In the genomic region with DNA sequence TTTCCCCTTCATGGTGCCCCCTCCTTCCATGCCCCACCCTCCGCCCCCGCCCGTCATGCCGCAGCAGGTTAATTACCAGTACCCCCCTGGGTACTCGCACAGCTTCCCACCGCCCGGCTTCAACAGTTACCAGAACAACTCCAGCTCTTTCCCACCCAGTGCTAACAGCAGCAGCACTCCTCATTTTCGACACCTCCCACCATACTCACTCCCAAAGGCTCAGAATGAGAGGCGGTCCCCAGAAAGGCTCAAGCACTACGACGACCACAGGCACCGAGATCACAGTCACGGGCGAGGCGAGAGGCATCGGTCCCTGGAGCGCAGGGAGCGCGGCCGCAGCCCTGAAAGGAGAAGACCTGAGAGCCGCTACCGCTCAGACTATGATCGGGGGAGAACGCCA, we compare ENCODE assay signal across 30 mouse cellular contexts. TPM values are rescaled to one million over a fixed set of nuclear protein-coding genes. Genes with fewer than 3 reads are reported as not detected.
DNase-seq lines count a peak whose midpoint lies in the region; ATAC-seq lines count a peak whose summit lies in the region.
"Had no signal": no experiment of that assay in that cellular context is flagged by ENCODE, and none has a peak within 500 bp of the region (broad histone marks: within the 10 kb centered on the region; RNA-seq: fewer than 3 reads in every experiment).

No protein-coding gene starts in this region.

- intact Hi-C loops in gastrocnemius, postnatal 14 days (cut with DNase I; ENCODE audit: low total_unique reads): no loop called here

- H3K4me1 ChIP-seq in forebrain, embryonic 15.5 days: peaks cover 5% of the 10 kb centered on the region; the same call in 1 of the 2 replicates
- H3K4me1 ChIP-seq in forebrain, embryonic 14.5 days (ENCODE audit: control insufficient read depth, insufficient read depth, low read length): no peaks in the 10 kb centered on the region
- H3K4me1 ChIP-seq in intestine, embryonic 15.5 days (replicated peaks): no peaks in the 10 kb centered on the region
- no peaks in the 10 kb centered on the region for H3K4me1 ChIP-seq in intestine, embryonic 16.5 days (ENCODE audit: control insufficient read depth, insufficient read depth, low read length)
- no peaks in the 10 kb centered on the region for H3K4me1 ChIP-seq in neural tube, embryonic 13.5 days (replicated peaks)
- H3K4me1 ChIP-seq in neural tube, embryonic 15.5 days: 0 out of 2 replicates have a peak, but pooled peaks cover 2% of the 10 kb centered on the region
- H3K4me1 ChIP-seq: embryonic facial prominence, embryonic 12.5 days; midbrain, embryonic 12.5 days; stomach, embryonic 15.5 days had no signal

- 91% methylated on average over 24 of the region's 24 CpGs for WGBS in forebrain, embryonic 15.5 days
- 91% methylated on average over 24 of the region's 24 CpGs for WGBS in forebrain, embryonic 14.5 days
- 96% methylated on average over 24 of the region's 24 CpGs for WGBS in intestine, embryonic 15.5 days
- 95% methylated on average over 24 of the region's 24 CpGs for WGBS in intestine, embryonic 16.5 days
- WGBS in neural tube, embryonic 13.5 days: 92% methylated on average over 24 of the region's 24 CpGs
- 92% methylated on average over 24 of the region's 24 CpGs for WGBS in neural tube, embryonic 15.5 days

- H3K4me3 ChIP-seq in forebrain, embryonic 15.5 days: no peak overlapping the region
- no peak overlapping the region for H3K4me3 ChIP-seq in forebrain, embryonic 14.5 days (ENCODE audit: low read depth, low read length)
- no peak overlapping the region for H3K4me3 ChIP-seq in intestine, embryonic 15.5 days (replicated peaks)
- H3K4me3 ChIP-seq in intestine, embryonic 16.5 days (ENCODE audit: low read length): no peak overlapping the region
- no peak overlapping the region for H3K4me3 ChIP-seq in neural tube, embryonic 13.5 days
- H3K4me3 ChIP-seq in neural tube, embryonic 15.5 days (replicated peaks): no peak overlapping the region
- H3K4me3 ChIP-seq: embryonic facial prominence, embryonic 12.5 days; heart, adult 2 months; heart, embryonic 12.5 days; layer of hippocampus, adult 2 months; left cerebral cortex, adult 2 months; liver, embryonic 12.5 days; midbrain, embryonic 12.5 days; myocyte; stomach, embryonic 15.5 days had no signal

- H3K4me2 ChIP-seq in forebrain, embryonic 15.5 days (replicated peaks): no peak overlapping the region
- H3K4me2 ChIP-seq in forebrain, embryonic 14.5 days (ENCODE audit: low read length): no peak overlapping the region
- no peak overlapping the region for H3K4me2 ChIP-seq in intestine, embryonic 15.5 days (replicated peaks)
- H3K4me2 ChIP-seq in intestine, embryonic 16.5 days (ENCODE audit: low read depth, low read length): no peak overlapping the region
- H3K4me2 ChIP-seq in neural tube, embryonic 13.5 days: no peak overlapping the region
- H3K4me2 ChIP-seq in neural tube, embryonic 15.5 days: no peak overlapping the region
- H3K4me2 ChIP-seq: embryonic facial prominence, embryonic 12.5 days; heart, embryonic 12.5 days; liver, embryonic 12.5 days; midbrain, embryonic 12.5 days; stomach, embryonic 15.5 days had no signal

- no peak overlapping the region for H3K27ac ChIP-seq in forebrain, embryonic 15.5 days (replicated peaks)
- no peak overlapping the region for H3K27ac ChIP-seq in forebrain, embryonic 14.5 days (ENCODE audit: low read depth, low read length)
- H3K27ac ChIP-seq in intestine, embryonic 15.5 days: no peak overlapping the region
- no peak overlapping the region for H3K27ac ChIP-seq in intestine, embryonic 16.5 days (ENCODE audit: low read length)
- H3K27ac ChIP-seq in neural tube, embryonic 13.5 days (replicated peaks): no peak overlapping the region
- H3K27ac ChIP-seq in neural tube, embryonic 15.5 days (replicated peaks): no peak overlapping the region
- H3K27ac ChIP-seq: embryonic facial prominence, embryonic 12.5 days; heart, adult 2 months; layer of hippocampus, adult 2 months; left cerebral cortex, adult 2 months; liver, embryonic 12.5 days; midbrain, embryonic 12.5 days; stomach, embryonic 15.5 days had no signal

- H3K9ac ChIP-seq in forebrain, embryonic 15.5 days (replicated peaks): no peak overlapping the region
- H3K9ac ChIP-seq in forebrain, embryonic 14.5 days (ENCODE audit: low read length): no peak overlapping the region
- no peak overlapping the region for H3K9ac ChIP-seq in intestine, embryonic 15.5 days
- H3K9ac ChIP-seq in intestine, embryonic 16.5 days (ENCODE audit: low read depth, low read length): no peak overlapping the region
- H3K9ac ChIP-seq in neural tube, embryonic 13.5 days: no peak overlapping the region
- no peak overlapping the region for H3K9ac ChIP-seq in neural tube, embryonic 15.5 days (replicated peaks)
- H3K9ac ChIP-seq: embryonic facial prominence, embryonic 12.5 days; heart, embryonic 12.5 days; liver, embryonic 12.5 days; liver, postnatal 0 days; midbrain, embryonic 12.5 days; stomach, embryonic 15.5 days had no signal

- no peaks in the 10 kb centered on the region for H3K27me3 ChIP-seq in forebrain, embryonic 15.5 days
- H3K27me3 ChIP-seq in forebrain, embryonic 14.5 days (replicated peaks; ENCODE audit: control insufficient read depth, insufficient read depth, low read length): no peaks in the 10 kb centered on the region
- no peaks in the 10 kb centered on the region for H3K27me3 ChIP-seq in intestine, embryonic 15.5 days (replicated peaks)
- H3K27me3 ChIP-seq in intestine, embryonic 16.5 days (replicated peaks; ENCODE audit: control insufficient read depth, insufficient read depth, low read length): no peaks in the 10 kb centered on the region
- no peaks in the 10 kb centered on the region for H3K27me3 ChIP-seq in neural tube, embryonic 13.5 days
- H3K27me3 ChIP-seq in neural tube, embryonic 15.5 days (replicated peaks): no peaks in the 10 kb centered on the region
- H3K27me3 ChIP-seq: embryonic facial prominence, embryonic 12.5 days; heart, embryonic 12.5 days; liver, embryonic 12.5 days; midbrain, embryonic 12.5 days; Patski; stomach, embryonic 15.5 days had no signal

- DNase-seq in forebrain, embryonic 14.5 days (ENCODE audit: low spot score): no peak
- peak; percentile 65 for DNase-seq in ZHBTc4 (ENCODE audit: low read depth, low spot score)
- no peak for DNase-seq in gastrocnemius, postnatal 14 days
- DNase-seq: adrenal gland, adult 2 months; adrenal gland, postnatal 36 days; cerebellum, adult 2 months; cerebellum, postnatal 25 days; heart, adult 2 months; kidney, adult 2 months; kidney, postnatal 36 days; liver, postnatal 0 days; lung, postnatal 36 days; retina, postnatal 1 day; right cerebral cortex, postnatal 14 days had no signal

- H3K36me3 ChIP-seq in forebrain, embryonic 15.5 days: peaks cover 61% of the 10 kb centered on the region
- H3K36me3 ChIP-seq in forebrain, embryonic 14.5 days (ENCODE audit: control insufficient read depth, insufficient read depth, low read length): peaks cover 70% of the 10 kb centered on the region
- peaks cover 13% of the 10 kb centered on the region; the same call in 1 of the 2 replicates for H3K36me3 ChIP-seq in intestine, embryonic 15.5 days
- peaks cover 12% of the 10 kb centered on the region for H3K36me3 ChIP-seq in intestine, embryonic 16.5 days (ENCODE audit: control insufficient read depth, insufficient read depth, low read length)
- H3K36me3 ChIP-seq in neural tube, embryonic 13.5 days: peaks cover 77% of the 10 kb centered on the region
- H3K36me3 ChIP-seq in neural tube, embryonic 15.5 days: peaks cover 68% of the 10 kb centered on the region

- ATAC-seq in forebrain, embryonic 15.5 days (replicated peaks): 0 out of 2 replicates have a peak, but pooled peaks have one; percentile 19
- ATAC-seq in forebrain, embryonic 14.5 days: no peak
- ATAC-seq in intestine, embryonic 15.5 days: peak; percentile 34; the same call in 1 of the 2 replicates
- ATAC-seq in intestine, embryonic 16.5 days: no peak
- ATAC-seq in neural tube, embryonic 13.5 days (ENCODE audit: low read depth): 0 out of 2 replicates have a peak, but pooled peaks have one; percentile 36
- ATAC-seq in neural tube, embryonic 15.5 days (ENCODE audit: low FRiP score): no peak
- ATAC-seq: CD4-positive, CD25-positive, alpha-beta regulatory T cell, adult 4 months; inflammation-experienced regulatory T-cells, adult 6 months; liver, postnatal 0 days; Patski had no signal

- H3K9me3 ChIP-seq in forebrain, embryonic 15.5 days: no peaks in the 10 kb centered on the region
- H3K9me3 ChIP-seq in forebrain, embryonic 14.5 days (replicated peaks; ENCODE audit: control insufficient read depth, low read length): no peaks in the 10 kb centered on the region
- no peaks in the 10 kb centered on the region for H3K9me3 ChIP-seq in intestine, embryonic 15.5 days
- H3K9me3 ChIP-seq in intestine, embryonic 16.5 days (ENCODE audit: control insufficient read depth, low read length): no peaks in the 10 kb centered on the region
- no peaks in the 10 kb centered on the region for H3K9me3 ChIP-seq in neural tube, embryonic 13.5 days
- H3K9me3 ChIP-seq in neural tube, embryonic 15.5 days (replicated peaks): no peaks in the 10 kb centered on the region
- H3K9me3 ChIP-seq: embryonic facial prominence, embryonic 12.5 days; heart, embryonic 12.5 days; liver, embryonic 12.5 days; midbrain, embryonic 12.5 days; stomach, embryonic 15.5 days had no signal

RNA-seq across cellular contexts. Expression of a gene that starts 9.6 kb away (rescaled TPM):
- 54.7 and 56.0 TPM in 2 replicates for polyA plus RNA-seq in forebrain, embryonic 15.5 days (2015; fragmentation: Nextera tagmentation; extraction: Ambion mirVana)
- 50.2 and 60.4 TPM in 2 replicates for polyA plus RNA-seq in forebrain, embryonic 14.5 days (2014; fragmentation: Nextera tagmentation; extraction: Ambion mirVana)
- 28.3 and 29.9 TPM in 2 replicates for polyA plus RNA-seq in intestine, embryonic 15.5 days (2015; fragmentation: Nextera tagmentation; extraction: Ambion mirVana)
- polyA plus RNA-seq in intestine, embryonic 16.5 days (2015; fragmentation: Nextera tagmentation; extraction: Ambion mirVana): 25.2 and 25.6 TPM in 2 replicates
- polyA plus RNA-seq in neural tube, embryonic 13.5 days (2015; fragmentation: Nextera tagmentation; extraction: Ambion mirVana): 51.8 and 57.1 TPM in 2 replicates
- 41.8 and 43.1 TPM in 2 replicates for polyA plus RNA-seq in neural tube, embryonic 15.5 days (2015; fragmentation: Nextera tagmentation; extraction: Ambion mirVana)
- total RNA-seq in gastrocnemius, postnatal 14 days (2021): 10 to 100 TPM; 22.4 to 25.7 TPM

RNA-seq across cellular contexts. Expression of a gene that starts 9.8 kb away (rescaled TPM):
- polyA plus RNA-seq in forebrain, embryonic 15.5 days (2015; fragmentation: Nextera tagmentation; extraction: Ambion mirVana): 32.2 and 33.0 TPM in 2 replicates
- polyA plus RNA-seq in forebrain, embryonic 14.5 days (2014; fragmentation: Nextera tagmentation; extraction: Ambion mirVana): 13.2 and 17.1 TPM in 2 replicates
- polyA plus RNA-seq in intestine, embryonic 15.5 days (2015; fragmentation: Nextera tagmentation; extraction: Ambion mirVana): 30.5 and 31.7 TPM in 2 replicates
- 22.6 and 28.9 TPM in 2 replicates for polyA plus RNA-seq in intestine, embryonic 16.5 days (2015; fragmentation: Nextera tagmentation; extraction: Ambion mirVana)
- polyA plus RNA-seq in neural tube, embryonic 13.5 days (2015; fragmentation: Nextera tagmentation; extraction: Ambion mirVana): 39.3 and 40.3 TPM in 2 replicates
- polyA plus RNA-seq in neural tube, embryonic 15.5 days (2015; fragmentation: Nextera tagmentation; extraction: Ambion mirVana): 37.3 and 38.6 TPM in 2 replicates
- total RNA-seq in gastrocnemius, postnatal 14 days (2021): 10 to 100 TPM; 16.2 to 16.8 TPM

Comparison
In these comparisons a context has a peak if more than half of its experiments do, and no peak if none do; other contexts are left out.
1. ATAC-seq: peak in forebrain, embryonic 15.5 days (single experiment), intestine, embryonic 15.5 days (single experiment) and neural tube, embryonic 13.5 days (single experiment); none in forebrain, embryonic 14.5 days (single experiment), intestine, embryonic 16.5 days (single experiment) and neural tube, embryonic 15.5 days (single experiment).